ENCODE assay signal across 20 mouse cellular contexts in genomic region chr11:31906499-31906898, GRCm38 (mm10). TPM values are rescaled to one million over a fixed set of nuclear protein-coding genes. Genes with fewer than 3 reads are reported as not detected.
DNase-seq lines count a peak whose midpoint lies in the region; ATAC-seq and TF ChIP-seq lines count a peak whose summit lies in the region.
"Had no signal": no experiment of that assay in that cellular context is flagged by ENCODE, and none has a peak within 500 bp of the region (broad histone marks: within the 10 kb centered on the region; RNA-seq: fewer than 3 reads in every experiment).

No protein-coding gene starts in this region.

- no peak for DNase-seq in forebrain, postnatal 0 days
- DNase-seq in kidney, adult 2 months = peak; percentile 50
- DNase-seq in neural tube, embryonic 10.5 days (ENCODE audit: extremely low spot score, low spot score) = no peak
- no peak for DNase-seq in right cerebral cortex, postnatal 14 days
- DNase-seq: adrenal gland, postnatal 14 days; cerebellum, adult 9-10 months; retina, postnatal 1 day had no signal

- ATAC-seq in forebrain, postnatal 0 days = peak; percentile 53
- no peak for ATAC-seq in forebrain, embryonic 12.5 days (ENCODE audit: low FRiP score)
- ATAC-seq in kidney, embryonic 16.5 days (ENCODE audit: low FRiP score, low TSS enrichment) = no peak
- ATAC-seq in neural tube, embryonic 15.5 days (ENCODE audit: low FRiP score) = no peak
- ATAC-seq: lung, postnatal 0 days had no signal

- H3K27me3 ChIP-seq in forebrain, postnatal 0 days (ENCODE audit: insufficient read depth, low read length) = no peaks in the 10 kb centered on the region
- H3K27me3 ChIP-seq in forebrain, embryonic 12.5 days = no peaks in the 10 kb centered on the region
- H3K27me3 ChIP-seq in kidney, adult 2 months (replicated peaks; ENCODE audit: control insufficient read depth, insufficient read depth, low read length) = no peaks in the 10 kb centered on the region
- no peaks in the 10 kb centered on the region for H3K27me3 ChIP-seq in kidney, embryonic 16.5 days (ENCODE audit: insufficient read depth, low read length)
- no peaks in the 10 kb centered on the region for H3K27me3 ChIP-seq in neural tube, embryonic 15.5 days (replicated peaks)
- H3K27me3 ChIP-seq in small intestine, adult 2 months (ENCODE audit: control insufficient read depth, insufficient read depth, low read length) = no peaks in the 10 kb centered on the region
- H3K27me3 ChIP-seq: limb, embryonic 13.5 days; megakaryocyte, embryonic 14.5 days; neural tube, embryonic 13.5 days had no signal

- TF ChIP-seq CTCF in forebrain, postnatal 0 days (IDR thresholded peaks at IDR 0.05; ENCODE audit: low read depth) = no peak
- no peak for TF ChIP-seq CTCF in kidney, adult 2 months (conservative IDR thresholded peaks at IDR 0.05; ENCODE audit: insufficient read depth, insufficient read length, low read depth, low read length)
- no peak for TF ChIP-seq CTCF in small intestine, adult 2 months (IDR thresholded peaks at IDR 0.05; ENCODE audit: extremely low read depth, insufficient read length, insufficient replicate concordance, low read depth, low read length)

- no peak overlapping the region for H3K4me2 ChIP-seq in forebrain, postnatal 0 days (ENCODE audit: low read depth)
- H3K4me2 ChIP-seq in forebrain, embryonic 12.5 days = no peak overlapping the region
- no peak overlapping the region for H3K4me2 ChIP-seq in kidney, embryonic 16.5 days (replicated peaks; ENCODE audit: low read depth, low read length)
- H3K4me2 ChIP-seq in neural tube, embryonic 15.5 days = no peak overlapping the region
- H3K4me2 ChIP-seq: limb, embryonic 13.5 days; neural tube, embryonic 13.5 days had no signal

- no peaks in the 10 kb centered on the region for H3K36me3 ChIP-seq in forebrain, postnatal 0 days (ENCODE audit: insufficient read depth)
- no peaks in the 10 kb centered on the region for H3K36me3 ChIP-seq in forebrain, embryonic 12.5 days (replicated peaks)
- H3K36me3 ChIP-seq in kidney, adult 2 months (ENCODE audit: control insufficient read depth, insufficient read depth, low read length) = peaks cover 3% of the 10 kb centered on the region
- H3K36me3 ChIP-seq in kidney, embryonic 16.5 days (ENCODE audit: insufficient read depth, low read length) = no peaks in the 10 kb centered on the region
- H3K36me3 ChIP-seq in neural tube, embryonic 15.5 days = no peaks in the 10 kb centered on the region
- peaks cover 5% of the 10 kb centered on the region; the same call in 1 of the 2 replicates for H3K36me3 ChIP-seq in small intestine, adult 2 months (ENCODE audit: control insufficient read depth, insufficient read depth, low read length)
- H3K36me3 ChIP-seq: forebrain, embryonic 10.5 days; limb, embryonic 13.5 days; neural tube, embryonic 13.5 days had no signal

- H3K4me1 ChIP-seq in forebrain, postnatal 0 days (ENCODE audit: insufficient read depth) = no peaks in the 10 kb centered on the region
- no peaks in the 10 kb centered on the region for H3K4me1 ChIP-seq in forebrain, embryonic 12.5 days
- H3K4me1 ChIP-seq in kidney, adult 2 months (ENCODE audit: control insufficient read depth, insufficient read depth, low read length) = peaks cover 17% of the 10 kb centered on the region
- H3K4me1 ChIP-seq in kidney, embryonic 16.5 days (ENCODE audit: insufficient read depth, low read length) = 0 out of 2 replicates have a peak, but pooled peaks cover 7% of the 10 kb centered on the region
- 0 out of 2 replicates have a peak, but pooled peaks cover 6% of the 10 kb centered on the region for H3K4me1 ChIP-seq in neural tube, embryonic 15.5 days
- peaks cover 15% of the 10 kb centered on the region; the same call in 1 of the 2 replicates for H3K4me1 ChIP-seq in small intestine, adult 2 months (ENCODE audit: control insufficient read depth, insufficient read depth, insufficient read length, low read length)
- H3K4me1 ChIP-seq: forebrain, embryonic 10.5 days; limb, embryonic 13.5 days; neural tube, embryonic 13.5 days had no signal

- no peak for TF ChIP-seq POLR2A in kidney, adult 2 months (IDR thresholded peaks at IDR 0.05; ENCODE audit: low read depth, low read length)
- TF ChIP-seq POLR2A in small intestine, adult 2 months (IDR thresholded peaks at IDR 0.05; ENCODE audit: low read depth, low read length) = no peak

- no peak overlapping the region for H3K9ac ChIP-seq in forebrain, postnatal 0 days
- no peak overlapping the region for H3K9ac ChIP-seq in forebrain, embryonic 12.5 days
- H3K9ac ChIP-seq in kidney, embryonic 16.5 days (replicated peaks; ENCODE audit: low read length) = no peak overlapping the region
- no peak overlapping the region for H3K9ac ChIP-seq in neural tube, embryonic 15.5 days (replicated peaks)
- H3K9ac ChIP-seq: limb, embryonic 13.5 days; neural tube, embryonic 13.5 days had no signal

- H3K4me3 ChIP-seq in forebrain, postnatal 0 days (ENCODE audit: low read depth, low read length) = no peak overlapping the region
- no peak overlapping the region for H3K4me3 ChIP-seq in forebrain, embryonic 12.5 days (replicated peaks)
- no peak overlapping the region for H3K4me3 ChIP-seq in kidney, adult 2 months (ENCODE audit: insufficient read depth, low read depth, low read length)
- H3K4me3 ChIP-seq in kidney, embryonic 16.5 days (ENCODE audit: low read length) = no peak overlapping the region
- H3K4me3 ChIP-seq in neural tube, embryonic 15.5 days (replicated peaks) = no peak overlapping the region
- H3K4me3 ChIP-seq in small intestine, adult 2 months (ENCODE audit: low read depth, low read length) = no peak overlapping the region
- H3K4me3 ChIP-seq: forebrain, embryonic 10.5 days; limb, embryonic 13.5 days; megakaryocyte, embryonic 14.5 days; neural tube, embryonic 13.5 days had no signal

- no peak overlapping the region for H3K27ac ChIP-seq in forebrain, postnatal 0 days (ENCODE audit: low read depth, low read length)
- H3K27ac ChIP-seq in forebrain, embryonic 12.5 days = no peak overlapping the region
- H3K27ac ChIP-seq in kidney, adult 2 months (ENCODE audit: insufficient read depth, low read depth, low read length) = no peak overlapping the region
- H3K27ac ChIP-seq in kidney, embryonic 16.5 days (ENCODE audit: low read length) = no peak overlapping the region
- H3K27ac ChIP-seq in neural tube, embryonic 15.5 days (replicated peaks) = 0 out of 2 replicates have a peak overlapping the region, but pooled peaks have one; percentile 25
- H3K27ac ChIP-seq in small intestine, adult 2 months (ENCODE audit: insufficient read depth, low read depth, low read length) = peak overlapping the region; percentile 49; the same call in 1 of the 2 replicates
- H3K27ac ChIP-seq: forebrain, embryonic 10.5 days; limb, embryonic 13.5 days; neural tube, embryonic 13.5 days had no signal

- H3K9me3 ChIP-seq in forebrain, postnatal 0 days (ENCODE audit: low read length) = no peaks in the 10 kb centered on the region
- no peaks in the 10 kb centered on the region for H3K9me3 ChIP-seq in forebrain, embryonic 12.5 days
- no peaks in the 10 kb centered on the region for H3K9me3 ChIP-seq in kidney, embryonic 16.5 days (ENCODE audit: low read length)
- H3K9me3 ChIP-seq in neural tube, embryonic 15.5 days (replicated peaks) = no peaks in the 10 kb centered on the region
- H3K9me3 ChIP-seq: forebrain, embryonic 10.5 days; limb, embryonic 13.5 days; megakaryocyte, embryonic 14.5 days; neural tube, embryonic 13.5 days had no signal

RNA-seq across cellular contexts. Expression of gene Cpeb4, which starts 34.5 kb away (rescaled TPM):
- 70.4 and 102 TPM in 2 replicates for total RNA-seq in forebrain, postnatal 0 days (2014; rRNA removed)
- 10.0 and 14.2 TPM in 2 replicates for polyA plus RNA-seq in forebrain, postnatal 0 days (2015; fragmentation: Nextera tagmentation; extraction: Ambion mirVana)
- polyA plus RNA-seq in forebrain, embryonic 12.5 days (2016; fragmentation: Nextera tagmentation; extraction: Ambion mirVana) = 11.7 and 14.0 TPM in 2 replicates
- 27.2 and 30.0 TPM in 2 replicates for polyA plus RNA-seq in kidney, adult 2 months (2012; rRNA removed)
- polyA plus RNA-seq in kidney, embryonic 16.5 days (2015; fragmentation: Nextera tagmentation; extraction: Ambion mirVana) = 4.0 and 4.3 TPM in 2 replicates
- polyA plus RNA-seq in neural tube, embryonic 15.5 days (2015; fragmentation: Nextera tagmentation; extraction: Ambion mirVana) = 13.6 and 17.0 TPM in 2 replicates
- polyA plus RNA-seq in small intestine, adult 2 months (2012; rRNA removed) = 2.7 and 4.9 TPM in 2 replicates

RNA-seq across cellular contexts. Expression of gene 4930524B15Rik, which starts 58.9 kb away (rescaled TPM):
- total RNA-seq in forebrain, postnatal 0 days (2014; rRNA removed) = 0.54 and 1.3 TPM in 2 replicates
- polyA plus RNA-seq in forebrain, postnatal 0 days (2015; fragmentation: Nextera tagmentation; extraction: Ambion mirVana) = 0.25 and 0.41 TPM in 2 replicates
- 0.09 and 0.15 TPM in 2 replicates for polyA plus RNA-seq in forebrain, embryonic 12.5 days (2016; fragmentation: Nextera tagmentation; extraction: Ambion mirVana)
- polyA plus RNA-seq in kidney, adult 2 months (2012; rRNA removed) = not detected in 2 replicates
- polyA plus RNA-seq in kidney, embryonic 16.5 days (2015; fragmentation: Nextera tagmentation; extraction: Ambion mirVana) = 0.17 TPM in 1 of 2 replicates, not detected in the other
- polyA plus RNA-seq in neural tube, embryonic 15.5 days (2015; fragmentation: Nextera tagmentation; extraction: Ambion mirVana) = 0.22 and 0.29 TPM in 2 replicates
- not detected in 2 replicates for polyA plus RNA-seq in small intestine, adult 2 months (2012; rRNA removed)
- total RNA-seq: adrenal gland, postnatal 14 days; hematopoietic stem cell, adult 5-6 weeks; left cerebral cortex, adult 8-10 months had no signal
- polyA plus RNA-seq: embryonic facial prominence, embryonic 14.5 days; spleen, adult 2 months had no signal

Comparison
In these comparisons a context has a peak if more than half of its experiments do, and no peak if none do; other contexts are left out.
1. H3K27ac ChIP-seq: peak in neural tube, embryonic 15.5 days (single experiment) and small intestine, adult 2 months (single experiment); none in forebrain, postnatal 0 days (single experiment), forebrain, embryonic 12.5 days (single experiment), kidney, adult 2 months (single experiment) and kidney, embryonic 16.5 days (single experiment).